Mouse (Mus musculus): ENCODE results near the gene Phyhd1. TPM values are rescaled to one million over a fixed set of nuclear protein-coding genes. Genes with fewer than 3 reads are reported as not detected.

The Phyhd1 gene
- polyA plus RNA-seq, 1 experiment = 11.4 TPM

DNA sequence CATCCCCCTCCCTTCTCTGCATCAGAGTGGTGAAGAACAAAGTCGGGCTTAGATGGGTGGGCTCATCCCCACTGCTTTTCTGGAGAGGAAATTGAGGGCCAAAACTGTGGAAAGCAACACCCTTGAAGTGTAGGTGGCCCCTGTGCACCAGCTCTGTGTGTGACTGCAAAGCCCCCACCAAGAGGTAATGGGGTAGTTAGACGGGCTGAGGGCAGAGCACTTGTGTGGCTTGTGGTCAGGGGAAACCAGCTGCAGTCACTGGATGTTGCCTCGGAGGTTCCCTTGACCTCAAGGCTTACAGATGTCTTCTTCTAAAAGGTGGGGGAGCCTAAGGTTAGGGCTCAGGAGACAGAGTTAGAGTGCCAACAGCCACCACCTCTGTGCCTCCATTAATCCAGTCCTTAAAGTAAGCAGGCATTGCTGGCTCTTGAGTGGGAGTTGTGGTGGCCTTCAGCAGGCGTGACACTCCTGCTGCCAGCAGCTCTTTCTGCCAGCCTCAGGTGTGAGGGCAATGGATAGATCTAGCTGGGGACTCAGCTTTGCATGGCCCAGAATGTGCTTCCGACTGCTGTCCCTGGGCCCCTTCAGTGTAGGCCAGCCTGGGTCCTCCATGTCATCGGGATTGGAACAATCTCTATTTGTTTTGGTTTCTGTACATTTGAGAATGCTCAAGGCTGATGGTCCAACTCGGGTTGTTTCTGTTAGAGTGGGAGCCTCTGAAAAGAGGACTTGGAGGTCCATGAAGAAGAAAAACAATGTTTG, 8.1 kb upstream of the Phyhd1 start:
- Histone ChIP-seq H3K4me3 (ENCODE audit: low read depth, low read length) (no peak overlapping the region), H3K36me3 (ENCODE audit: control insufficient read depth, insufficient read depth, low read length, poor library complexity, severe bottlenecking) (peaks cover 6% of the 10 kb centered on the region; the same call in 1 of the 2 replicates), H3K9ac (ENCODE audit: low read depth, poor library complexity, severe bottlenecking) (no peak overlapping the region), H3K4me1 (ENCODE audit: control insufficient read depth, insufficient read depth, low read length) (peaks cover 5% of the 10 kb centered on the region), H3K27me3 (ENCODE audit: control insufficient read depth, insufficient read depth, low read length, poor library complexity, severe bottlenecking) (no peaks in the 10 kb centered on the region), H3K27ac (ENCODE audit: insufficient read depth, low read length) (no peak overlapping the region), H3K9me3 (replicated peaks; ENCODE audit: control insufficient read depth, insufficient read depth, low read length, poor library complexity, severe bottlenecking) (no peaks in the 10 kb centered on the region)
- TF ChIP-seq CTCF (IDR thresholded peaks at IDR 0.05; ENCODE audit: low read depth, low read length) (no peak), POLR2A (IDR thresholded peaks at IDR 0.05; ENCODE audit: insufficient read depth, low read length) (no peak), EP300 (IDR thresholded peaks at IDR 0.05; ENCODE audit: insufficient read depth, low read depth, low read length) (no peak)

GRCm38 (mm10) chr2:30258600-30258999, 7.4 kb upstream of the Phyhd1 start:
- TF ChIP-seq POLR2A (IDR thresholded peaks at IDR 0.05; ENCODE audit: insufficient read depth, low read length) (no peak), EP300 (IDR thresholded peaks at IDR 0.05; ENCODE audit: insufficient read depth, low read depth, low read length) (no peak), CTCF (IDR thresholded peaks at IDR 0.05; ENCODE audit: low read depth, low read length) (no peak)
- Histone ChIP-seq H3K9me3 (replicated peaks; ENCODE audit: control insufficient read depth, insufficient read depth, low read length, poor library complexity, severe bottlenecking) (no peaks in the 10 kb centered on the region), H3K27me3 (ENCODE audit: control insufficient read depth, insufficient read depth, low read length, poor library complexity, severe bottlenecking) (no peaks in the 10 kb centered on the region), H3K27ac (ENCODE audit: insufficient read depth, low read length) (no peak overlapping the region), H3K36me3 (ENCODE audit: control insufficient read depth, insufficient read depth, low read length, poor library complexity, severe bottlenecking) (peaks cover 6% of the 10 kb centered on the region; the same call in 1 of the 2 replicates), H3K4me1 (ENCODE audit: control insufficient read depth, insufficient read depth, low read length) (peaks cover 3% of the 10 kb centered on the region), H3K4me3 (ENCODE audit: low read depth, low read length) (no peak overlapping the region), H3K9ac (ENCODE audit: low read depth, poor library complexity, severe bottlenecking) (no peak overlapping the region)

DNA sequence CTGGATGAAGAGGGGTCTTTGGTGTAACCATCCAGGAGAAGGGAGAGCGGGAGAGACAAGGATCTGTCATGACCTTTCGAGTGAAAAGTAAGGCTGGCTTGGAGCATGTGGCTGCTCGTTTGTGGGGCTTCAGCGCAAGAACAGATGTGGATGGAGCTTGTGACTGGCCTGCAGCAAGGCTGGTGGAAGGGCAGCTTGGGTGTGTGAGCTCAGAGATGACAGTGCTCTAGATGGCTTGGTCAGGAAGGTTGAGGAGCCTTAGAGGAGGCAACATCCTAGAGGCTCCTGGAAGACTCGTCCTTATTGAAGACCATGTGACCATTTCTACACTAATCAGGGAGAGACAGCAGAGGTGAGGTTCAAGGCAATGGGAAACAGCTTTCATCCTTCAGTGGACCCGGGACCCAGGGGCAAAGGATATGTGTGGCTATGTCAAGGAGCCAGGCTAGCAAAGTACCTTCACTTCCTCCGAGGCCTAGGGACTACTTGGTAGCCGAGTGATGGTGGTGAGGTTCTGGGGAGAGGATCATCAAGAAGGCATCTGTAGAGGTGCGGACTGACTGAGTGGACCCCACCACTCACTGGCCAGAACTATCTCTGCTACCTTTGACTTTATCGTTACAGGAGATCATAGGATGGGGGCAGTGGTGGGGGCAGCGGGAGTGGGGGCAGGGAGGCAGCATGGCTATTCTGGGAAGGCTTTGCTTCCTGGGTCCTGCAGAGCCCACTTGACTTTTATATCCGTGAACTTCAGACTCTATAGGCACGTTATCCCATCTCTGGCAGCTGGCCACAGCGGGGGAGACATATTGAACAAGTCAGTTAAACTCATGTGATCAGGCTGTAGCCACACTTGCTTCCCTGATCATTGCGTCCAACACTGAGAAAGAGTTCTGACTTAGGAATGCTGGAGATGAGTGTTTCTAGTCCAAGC, 6.6 kb upstream of the Phyhd1 start:
- Histone ChIP-seq H3K4me1 (ENCODE audit: control insufficient read depth, insufficient read depth, low read length) (peaks cover 5% of the 10 kb centered on the region), H3K9me3 (replicated peaks; ENCODE audit: control insufficient read depth, insufficient read depth, low read length, poor library complexity, severe bottlenecking) (no peaks in the 10 kb centered on the region), H3K27me3 (ENCODE audit: control insufficient read depth, insufficient read depth, low read length, poor library complexity, severe bottlenecking) (no peaks in the 10 kb centered on the region), H3K27ac (ENCODE audit: insufficient read depth, low read length) (no peak overlapping the region), H3K36me3 (ENCODE audit: control insufficient read depth, insufficient read depth, low read length, poor library complexity, severe bottlenecking) (peaks cover 6% of the 10 kb centered on the region; the same call in 1 of the 2 replicates), H3K9ac (ENCODE audit: low read depth, poor library complexity, severe bottlenecking) (no peak overlapping the region), H3K4me3 (ENCODE audit: low read depth, low read length) (no peak overlapping the region)
- TF ChIP-seq POLR2A (IDR thresholded peaks at IDR 0.05; ENCODE audit: insufficient read depth, low read length) (no peak), CTCF (IDR thresholded peaks at IDR 0.05; ENCODE audit: low read depth, low read length) (no peak), EP300 (IDR thresholded peaks at IDR 0.05; ENCODE audit: insufficient read depth, low read depth, low read length) (no peak)

DNA sequence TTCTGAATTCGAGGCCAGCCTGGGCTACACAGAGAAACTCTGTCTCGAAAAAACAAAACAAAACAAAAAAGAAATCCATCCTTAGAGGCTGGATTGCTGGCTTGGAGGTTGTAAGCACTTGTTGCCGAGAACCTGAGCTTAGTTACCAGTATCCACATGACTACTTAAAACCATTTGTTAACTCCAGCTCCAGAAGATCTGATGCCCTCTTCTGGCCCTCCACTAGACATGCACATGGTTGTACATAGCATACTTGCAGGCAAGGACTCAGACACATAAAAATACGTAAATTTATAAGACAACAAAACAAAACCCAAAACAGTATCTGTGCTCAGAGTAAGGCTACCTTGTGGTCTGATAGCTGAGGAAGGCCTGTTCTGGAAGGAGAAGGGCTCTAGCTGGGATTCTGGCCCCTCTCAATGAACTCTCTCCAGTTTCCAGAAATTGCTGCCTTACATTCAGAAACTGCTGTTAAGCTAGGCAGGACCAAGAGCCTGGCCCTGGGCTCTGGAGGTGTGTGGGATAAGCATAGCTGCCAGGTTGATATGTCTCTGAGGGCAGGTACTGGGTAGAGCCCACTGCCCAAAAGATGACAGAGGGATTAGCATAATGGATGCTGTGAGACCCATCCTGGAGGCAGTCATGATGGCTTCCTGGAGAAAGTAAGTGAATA, 4.8 kb upstream of the Phyhd1 start:
- no peak overlapping the region for H3K4me3 ChIP-seq (ENCODE audit: low read depth, low read length)
- no peak overlapping the region for H3K9ac ChIP-seq (ENCODE audit: low read depth, poor library complexity, severe bottlenecking)
- H3K9me3 ChIP-seq (replicated peaks; ENCODE audit: control insufficient read depth, insufficient read depth, low read length, poor library complexity, severe bottlenecking) = no peaks in the 10 kb centered on the region
- peaks cover 3% of the 10 kb centered on the region; the same call in 1 of the 2 replicates for H3K36me3 ChIP-seq (ENCODE audit: control insufficient read depth, insufficient read depth, low read length, poor library complexity, severe bottlenecking)
- no peaks in the 10 kb centered on the region for H3K27me3 ChIP-seq (ENCODE audit: control insufficient read depth, insufficient read depth, low read length, poor library complexity, severe bottlenecking)
- no peak overlapping the region for H3K27ac ChIP-seq (ENCODE audit: insufficient read depth, low read length)
- peaks cover 8% of the 10 kb centered on the region for H3K4me1 ChIP-seq (ENCODE audit: control insufficient read depth, insufficient read depth, low read length)
- TF ChIP-seq CTCF (IDR thresholded peaks at IDR 0.05; ENCODE audit: low read depth, low read length) = no peak
- no peak for TF ChIP-seq EP300 (IDR thresholded peaks at IDR 0.05; ENCODE audit: insufficient read depth, low read depth, low read length)
- TF ChIP-seq POLR2A (IDR thresholded peaks at IDR 0.05; ENCODE audit: insufficient read depth, low read length) = no peak

GRCm38 (mm10) chr2:30261921-30262839, 3.8 kb upstream of the Phyhd1 start:
- Histone ChIP-seq H3K9me3 (replicated peaks; ENCODE audit: control insufficient read depth, insufficient read depth, low read length, poor library complexity, severe bottlenecking) (no peaks in the 10 kb centered on the region), H3K4me1 (ENCODE audit: control insufficient read depth, insufficient read depth, low read length) (peaks cover 8% of the 10 kb centered on the region), H3K9ac (ENCODE audit: low read depth, poor library complexity, severe bottlenecking) (no peak overlapping the region), H3K27me3 (ENCODE audit: control insufficient read depth, insufficient read depth, low read length, poor library complexity, severe bottlenecking) (no peaks in the 10 kb centered on the region), H3K27ac (ENCODE audit: insufficient read depth, low read length) (no peak overlapping the region), H3K4me3 (ENCODE audit: low read depth, low read length) (peak overlapping the region; percentile 15; the same call in 1 of the 2 replicates), H3K36me3 (ENCODE audit: control insufficient read depth, insufficient read depth, low read length, poor library complexity, severe bottlenecking) (peaks cover 2% of the 10 kb centered on the region; the same call in 1 of the 2 replicates)
- no peak for TF ChIP-seq EP300 (IDR thresholded peaks at IDR 0.05; ENCODE audit: insufficient read depth, low read depth, low read length)
- no peak for TF ChIP-seq CTCF (IDR thresholded peaks at IDR 0.05; ENCODE audit: low read depth, low read length)
- TF ChIP-seq POLR2A (IDR thresholded peaks at IDR 0.05; ENCODE audit: insufficient read depth, low read length) = no peak

Measured in ES-Bruce4 (cell line).